Mouse (Mus musculus): ENCODE data around the gene Glra4. TPM values are rescaled to one million over a fixed set of nuclear protein-coding genes. Genes with fewer than 3 reads are reported as not detected.

Gene Glra4
- polyA plus RNA-seq, 1 experiment from 2014 or later = not detected

GRCm38 (mm10) chrX:136708782-136709181 is 71.2 kb downstream of the Glra4 start:
- WGBS = 22% methylated on average over 14 of the region's 14 CpGs
- Histone ChIP-seq H3K9me3 (ENCODE audit: control insufficient read depth, low read length) (no peaks in the 10 kb centered on the region), H3K4me1 (replicated peaks; ENCODE audit: control insufficient read depth, insufficient read depth) (no peaks in the 10 kb centered on the region), H3K27me3 (ENCODE audit: control insufficient read depth, insufficient read depth, low read length) (no peaks in the 10 kb centered on the region), H3K36me3 (ENCODE audit: control insufficient read depth, insufficient read depth, low read length) (no peaks in the 10 kb centered on the region), H3K4me2 (replicated peaks; ENCODE audit: low read depth) (peak overlapping the region; percentile 55), H3K4me3 (ENCODE audit: low read depth, low read length) (peak overlapping the region; percentile 45), H3K27ac (replicated peaks) (peak overlapping the region; percentile 73), H3K9ac (ENCODE audit: low read length) (peak overlapping the region; percentile 61)
- no peak for TF ChIP-seq CTCF (IDR thresholded peaks at IDR 0.05; ENCODE audit: low read depth)
- no peak for TF ChIP-seq EP300 (optimal IDR thresholded peaks at IDR 0.05)
- no peak for DNase-seq (ENCODE audit: low spot score)
- no peak for ATAC-seq (ENCODE audit: low FRiP score, low TSS enrichment)

GRCm38 (mm10) chrX:136708168-136708681 is 71.7 kb downstream of the Glra4 start:
- H3K4me2 ChIP-seq (replicated peaks; ENCODE audit: low read depth) = peak overlapping the region; percentile 55
- H3K9ac ChIP-seq (ENCODE audit: low read length) = peak overlapping the region; percentile 61
- DNase-seq (ENCODE audit: low spot score) (peak; percentile 28), ATAC-seq (ENCODE audit: low FRiP score, low TSS enrichment) (peak; percentile 64; the same call in 1 of the 2 replicates)
- 12% methylated on average over 16 of the region's 18 CpGs for WGBS
- H3K4me3 ChIP-seq (ENCODE audit: low read depth, low read length) = peak overlapping the region; percentile 45
- TF ChIP-seq CTCF (IDR thresholded peaks at IDR 0.05; ENCODE audit: low read depth) = no peak
- TF ChIP-seq EP300 (optimal IDR thresholded peaks at IDR 0.05) = no peak
- peak overlapping the region; percentile 73 for H3K27ac ChIP-seq (replicated peaks)
- no peaks in the 10 kb centered on the region for H3K27me3 ChIP-seq (ENCODE audit: control insufficient read depth, insufficient read depth, low read length)
- no peaks in the 10 kb centered on the region for H3K9me3 ChIP-seq (ENCODE audit: control insufficient read depth, low read length)
- no peaks in the 10 kb centered on the region for H3K4me1 ChIP-seq (replicated peaks; ENCODE audit: control insufficient read depth, insufficient read depth)
- H3K36me3 ChIP-seq (ENCODE audit: control insufficient read depth, insufficient read depth, low read length) = no peaks in the 10 kb centered on the region

Other genes starting within 250 kb of the Glra4 start
- gene Kir3dl2, start 236.1 kb downstream of the Glra4 start, polyA plus RNA-seq (2015; fragmentation: Nextera tagmentation; extraction: Ambion mirVana) = not detected in 2 replicates
- 6.9 and 8.0 TPM in 2 replicates for gene Tceal3, start 189.3 kb downstream of the Glra4 start, polyA plus RNA-seq (2015; fragmentation: Nextera tagmentation; extraction: Ambion mirVana)
- 7.6 and 8.2 TPM in 2 replicates for gene Tceal1, start 72.2 kb downstream of the Glra4 start, polyA plus RNA-seq (2015; fragmentation: Nextera tagmentation; extraction: Ambion mirVana)
- gene Morf4l2, start 36.5 kb downstream of the Glra4 start, polyA plus RNA-seq (2015; fragmentation: Nextera tagmentation; extraction: Ambion mirVana) = 303 and 335 TPM in 2 replicates
- 4.5 TPM in 2 replicates for gene Plp1, start 42.5 kb upstream of the Glra4 start, polyA plus RNA-seq (2015; fragmentation: Nextera tagmentation; extraction: Ambion mirVana)
- gene Rab9b, start 88.6 kb upstream of the Glra4 start, polyA plus RNA-seq (2015; fragmentation: Nextera tagmentation; extraction: Ambion mirVana) = 0.29 and 0.30 TPM in 2 replicates
- not detected in 2 replicates for gene H2bfm, start 147.2 kb upstream of the Glra4 start, polyA plus RNA-seq (2015; fragmentation: Nextera tagmentation; extraction: Ambion mirVana)
- 21.3 and 28.4 TPM in 2 replicates for gene Tmsb15b2, start 195.4 kb upstream of the Glra4 start, polyA plus RNA-seq (2015; fragmentation: Nextera tagmentation; extraction: Ambion mirVana)
- gene Tmsb15l, start 196.7 kb upstream of the Glra4 start, polyA plus RNA-seq (2015; fragmentation: Nextera tagmentation; extraction: Ambion mirVana) = 2.9 and 3.4 TPM in 2 replicates
- 17.7 and 21.5 TPM in 2 replicates for gene Tmsb15b1, start 196.7 kb upstream of the Glra4 start, polyA plus RNA-seq (2015; fragmentation: Nextera tagmentation; extraction: Ambion mirVana)
- 7.4 and 8.8 TPM in 2 replicates for gene Zcchc18, start 213.0 kb upstream of the Glra4 start, polyA plus RNA-seq (2015; fragmentation: Nextera tagmentation; extraction: Ambion mirVana)

All from stomach, postnatal 0 days (tissue).